Mouse (Mus musculus) liver, adult (tissue): ENCODE results near the gene Pcbp3.

Experiments used
- GATA4 ChIP-seq: IDR thresholded peaks from 2 replicates; pipeline ENCODE4 v1.6.1; 2014; ENCODE audit warnings: mild to moderate bottlenecking, low read length; ENCODE audit not compliant: insufficient replicate concordance

Pcbp3 gene

DNA sequence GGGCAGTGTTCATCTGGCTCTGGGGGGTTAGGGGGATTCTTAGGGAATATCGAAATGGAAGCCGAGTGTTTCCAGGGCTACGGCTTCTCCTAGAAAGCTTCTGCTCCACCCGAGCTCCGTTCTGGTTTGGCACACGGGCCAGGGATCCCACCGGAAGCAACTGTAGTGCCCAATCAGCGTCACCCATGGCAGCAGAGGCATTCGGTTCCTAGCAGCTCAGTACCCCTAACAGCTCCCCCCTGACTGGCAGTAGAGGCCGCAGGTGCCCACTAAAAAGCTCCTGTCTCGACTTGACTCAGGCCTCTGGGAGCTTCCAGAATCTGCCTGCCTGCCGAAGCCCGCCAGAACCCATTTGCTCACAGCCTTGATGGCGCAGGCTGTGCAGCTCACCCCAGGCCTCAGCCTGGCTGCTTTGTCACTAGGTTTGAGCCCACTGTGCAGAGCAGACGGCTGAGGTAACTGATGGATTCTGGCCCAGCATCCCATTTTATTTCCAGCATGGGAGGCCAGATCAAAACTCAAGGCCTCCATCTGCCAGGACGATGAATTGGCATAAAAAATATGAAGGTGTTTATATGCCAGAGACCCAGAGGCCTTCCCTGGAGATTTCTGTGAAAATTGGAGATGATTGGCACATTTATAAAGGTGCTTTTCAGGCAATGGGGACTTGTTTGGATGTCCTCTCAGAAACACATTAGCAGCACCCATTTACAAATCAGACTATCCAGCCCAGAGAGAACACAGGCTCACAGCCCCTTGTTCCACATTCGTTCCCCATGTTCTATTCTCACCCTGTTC lies 78.8 kb downstream of the Pcbp3 start:
- no peak for TF ChIP-seq GATA4

DNA sequence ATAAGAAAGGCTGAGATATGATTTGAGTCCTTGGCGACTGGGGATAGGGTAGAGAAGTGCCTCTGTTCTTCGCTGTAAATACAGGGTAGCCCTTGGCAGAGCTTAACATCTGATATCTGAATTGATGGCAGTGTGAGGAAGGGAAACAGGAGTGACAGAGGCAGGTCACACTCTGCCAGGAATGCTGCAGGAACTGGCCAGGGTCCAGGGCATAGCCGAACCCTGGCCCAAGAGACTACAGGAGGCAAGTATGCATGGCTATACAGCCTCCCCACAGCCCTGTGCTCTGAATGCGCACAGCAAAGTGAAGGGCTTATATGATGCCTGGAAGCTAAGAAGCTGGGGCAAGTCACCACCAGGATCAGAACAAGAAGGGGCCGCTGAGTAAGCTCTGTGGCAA lies 79.8 kb downstream of the Pcbp3 start:
- TF ChIP-seq GATA4, result no peak

DNA sequence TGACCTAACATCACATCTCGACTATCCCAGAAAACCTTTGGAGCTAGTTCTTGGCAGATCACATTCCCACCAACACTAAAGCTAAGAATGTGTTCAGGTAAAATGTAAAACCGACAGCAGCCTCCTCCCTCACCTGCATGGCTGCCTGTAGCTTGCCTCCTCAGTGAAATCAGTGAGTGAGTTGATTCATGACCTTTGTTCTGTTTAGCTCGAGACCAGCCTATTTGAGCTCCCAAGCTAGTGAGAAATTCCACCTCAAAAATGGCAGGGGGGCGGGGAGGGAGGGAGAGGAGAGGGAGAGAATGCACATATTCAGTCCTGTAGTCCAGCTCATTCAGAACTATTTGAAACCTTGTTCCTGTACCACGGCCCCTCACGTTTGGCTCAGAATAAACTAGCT lies 86.4 kb downstream of the Pcbp3 start:
- TF ChIP-seq GATA4, result no peak

DNA sequence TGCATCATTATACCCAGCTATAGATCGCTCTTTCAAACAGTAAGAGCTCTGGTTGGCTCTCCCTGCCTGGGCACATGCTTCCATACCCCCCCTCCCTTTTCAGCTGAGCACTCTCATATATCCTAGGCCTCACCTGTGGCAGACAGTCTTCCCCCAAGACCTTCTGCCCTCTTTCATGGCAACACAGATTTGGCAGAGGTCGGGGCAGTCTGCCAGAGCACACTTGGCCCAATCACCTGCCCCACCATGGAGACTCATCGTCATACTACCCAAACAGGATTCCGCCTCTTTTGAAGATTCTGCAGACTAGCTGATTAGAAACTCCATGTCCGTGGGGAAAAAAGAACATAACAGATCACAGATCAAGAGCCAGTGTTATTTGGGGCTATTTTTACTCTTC lies 86.8 kb downstream of the Pcbp3 start:
- no peak for TF ChIP-seq GATA4

DNA sequence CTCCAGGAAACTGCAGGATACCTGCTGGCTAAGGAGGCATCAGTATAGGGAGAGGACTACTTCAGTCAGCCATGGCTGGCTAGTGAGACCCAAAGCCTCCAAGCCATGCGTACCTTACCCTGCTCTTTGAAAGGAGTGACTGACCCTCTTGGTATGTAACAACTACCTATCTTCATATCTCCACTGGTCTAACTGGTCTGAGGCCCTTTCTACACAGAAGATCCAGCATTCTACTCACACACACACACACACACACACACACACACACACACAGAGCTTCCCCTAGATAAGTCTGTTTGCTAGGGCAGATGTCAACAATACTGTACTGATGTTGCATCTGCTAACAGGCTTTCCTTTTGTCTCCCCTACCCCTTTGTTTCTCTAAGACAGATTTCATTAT lies 87.3 kb downstream of the Pcbp3 start:
- no peak for TF ChIP-seq GATA4

DNA sequence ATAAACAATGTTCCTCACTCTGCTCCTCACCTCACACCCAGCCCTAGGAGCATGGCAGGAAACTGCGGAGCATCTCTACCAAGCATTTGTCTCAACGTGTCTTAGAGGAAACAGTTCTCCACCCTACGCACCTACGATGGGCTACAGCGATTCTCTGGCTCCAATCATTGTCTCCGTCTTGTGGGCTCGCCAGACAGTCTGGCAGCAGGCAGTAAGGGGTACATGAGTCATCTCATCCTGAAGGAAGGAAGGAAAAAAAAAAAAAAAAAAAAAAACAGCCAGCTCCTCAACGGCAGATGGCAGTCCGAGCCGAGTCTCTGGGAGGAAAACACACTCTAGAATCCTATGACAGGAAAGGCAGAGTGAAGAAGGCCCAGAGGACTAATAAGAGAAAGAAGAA lies 87.7 kb downstream of the Pcbp3 start:
- no peak for TF ChIP-seq GATA4

DNA sequence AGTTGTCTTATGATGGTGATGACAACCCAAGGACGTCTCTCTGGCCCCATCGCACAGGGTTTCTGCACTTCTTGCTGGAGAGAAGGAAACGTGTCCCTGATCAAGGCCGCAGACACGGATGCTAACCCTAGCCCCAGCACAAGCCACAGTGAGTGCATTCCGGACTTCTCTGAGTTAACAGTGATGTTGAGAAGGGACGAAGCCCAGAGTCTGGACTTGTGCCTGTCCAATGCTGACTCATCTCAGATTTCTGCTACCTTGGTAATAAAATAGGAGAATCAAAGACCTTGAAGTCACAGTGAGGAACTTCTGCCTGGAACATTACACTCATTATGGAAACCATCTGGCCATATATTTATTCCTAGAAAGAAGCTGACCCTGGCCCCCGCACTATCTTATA lies 89.0 kb downstream of the Pcbp3 start:
- TF ChIP-seq GATA4, result no peak

DNA sequence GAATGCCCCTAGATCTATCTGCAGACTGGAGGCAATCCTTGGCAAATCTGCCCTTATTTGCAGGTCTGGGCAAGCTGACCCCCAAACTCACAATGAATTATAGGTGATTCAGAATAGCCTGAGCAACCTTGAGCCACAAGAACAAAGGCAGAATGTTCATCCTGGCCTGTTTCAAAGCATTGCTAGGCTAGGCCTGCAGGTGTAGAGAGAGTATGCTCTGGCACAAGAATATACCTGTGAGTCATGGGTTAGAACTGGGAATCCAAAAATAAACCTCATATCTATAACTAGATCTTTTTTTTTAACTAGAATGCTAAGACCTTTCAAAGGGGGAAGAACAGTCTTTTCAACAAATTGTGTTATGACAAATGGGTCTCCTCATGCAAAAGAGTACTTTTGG lies 95.8 kb downstream of the Pcbp3 start:
- TF ChIP-seq GATA4, result no peak

DNA sequence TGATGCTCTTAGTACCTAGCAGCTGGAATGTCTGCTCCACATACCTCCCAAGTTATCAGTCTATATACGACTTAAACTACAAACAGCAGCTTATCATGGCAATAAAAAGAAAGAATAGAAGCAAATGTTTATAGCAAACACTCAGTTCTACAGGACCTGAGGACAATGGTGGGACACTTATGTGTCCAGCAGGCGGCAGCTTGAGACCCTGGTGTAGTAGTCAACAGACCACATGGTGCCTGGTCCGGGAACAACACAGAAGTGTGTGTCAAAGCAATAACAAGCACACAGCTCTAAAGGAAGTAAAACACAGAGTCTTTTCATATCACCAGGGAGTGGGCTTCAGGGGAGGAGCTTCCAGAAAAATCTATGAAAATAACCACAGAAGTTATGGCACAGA lies 100.7 kb downstream of the Pcbp3 start:
- no peak for TF ChIP-seq GATA4

DNA sequence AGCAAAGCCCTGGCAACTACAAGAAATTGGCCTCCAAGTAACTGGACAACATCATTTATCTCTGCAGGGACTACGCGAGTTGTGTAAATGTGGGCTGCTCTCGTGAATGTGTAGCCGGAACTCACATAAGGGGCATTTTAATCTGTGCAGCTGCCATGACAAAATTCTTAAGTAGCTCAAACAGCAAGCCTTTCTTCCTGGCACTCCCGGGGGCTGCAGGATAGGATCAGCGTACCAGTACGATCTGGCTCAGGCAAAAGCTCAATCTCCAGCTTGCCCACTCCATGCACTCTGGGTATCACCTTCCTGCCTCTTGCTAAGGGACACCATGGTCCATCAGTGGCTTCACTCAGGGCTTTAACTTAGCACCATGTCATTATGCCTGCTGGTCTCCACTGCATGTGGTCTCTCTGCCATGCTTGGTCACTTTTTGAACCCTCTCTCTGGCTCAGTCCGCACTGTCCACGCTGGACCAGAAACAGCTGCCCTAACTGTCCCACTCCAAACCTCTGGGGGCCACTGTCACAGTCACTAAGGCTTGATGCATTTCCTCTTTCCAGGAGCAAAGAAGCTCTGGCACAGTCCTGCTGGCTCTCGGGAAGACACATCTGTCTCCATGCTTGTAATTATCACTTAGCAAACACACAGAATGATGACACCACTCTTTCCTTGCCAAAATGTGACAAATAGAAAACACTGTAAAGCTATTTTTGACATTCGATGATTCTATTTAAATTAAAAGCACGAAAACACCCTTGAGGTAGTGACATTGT lies 102.1 kb downstream of the Pcbp3 start:
- TF ChIP-seq GATA4, result no peak

DNA sequence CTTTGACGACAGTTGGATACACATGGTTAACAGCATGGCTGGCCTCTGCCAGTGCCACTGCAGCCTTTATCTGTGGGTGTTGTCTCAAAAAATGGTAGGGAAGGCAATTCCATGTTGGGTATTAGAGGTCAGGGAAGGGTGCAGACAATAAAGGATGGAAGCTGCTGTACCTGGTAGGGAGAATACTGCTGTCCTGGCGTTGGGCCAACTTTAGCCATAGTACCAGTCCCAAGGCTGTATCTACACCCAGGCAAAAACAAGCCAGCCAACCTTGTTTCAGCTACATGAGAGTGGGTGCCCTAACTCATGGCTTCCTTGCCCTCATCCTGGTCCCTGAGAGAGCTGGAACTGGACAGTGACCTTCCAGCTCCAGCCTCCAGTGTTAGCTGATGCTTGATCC lies 103.8 kb downstream of the Pcbp3 start:
- TF ChIP-seq GATA4, result no peak

DNA sequence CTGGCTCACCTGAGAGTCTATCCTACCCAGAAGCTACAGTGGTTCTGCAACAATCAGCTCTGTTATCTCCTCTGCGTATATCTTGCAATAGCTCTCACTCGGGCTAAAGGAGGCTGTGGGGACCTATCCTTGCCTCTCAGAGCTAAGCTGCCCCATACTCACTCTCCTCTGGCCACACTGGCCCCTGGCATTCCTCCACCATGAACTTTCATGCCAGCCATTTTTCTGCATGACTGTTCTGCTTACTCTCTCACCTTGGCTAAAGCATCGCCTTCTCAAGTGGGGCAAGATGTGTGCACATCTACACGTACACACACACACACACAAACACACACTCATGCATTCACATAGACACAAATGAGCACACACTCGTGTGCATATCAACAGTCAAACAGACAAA lies 115.2 kb downstream of the Pcbp3 start:
- no peak for TF ChIP-seq GATA4

DNA sequence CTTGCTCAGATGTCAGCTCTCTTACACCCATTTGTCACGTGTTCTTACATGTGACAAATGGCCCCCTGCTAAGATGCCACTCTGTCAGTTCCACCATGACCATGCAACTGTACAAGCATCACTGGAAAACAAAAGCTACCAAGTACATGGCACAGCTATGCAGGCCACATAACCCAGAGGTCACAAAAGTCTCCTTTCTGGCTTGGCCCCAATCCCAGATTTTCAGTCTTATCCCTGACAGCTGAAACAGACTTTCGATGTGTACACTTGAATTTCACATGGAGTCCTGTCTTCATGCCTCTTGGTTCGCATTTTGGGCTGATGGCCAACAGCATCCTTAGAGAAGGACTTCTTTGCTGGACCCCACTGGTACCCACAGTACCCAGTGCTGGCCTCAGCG lies 116.8 kb downstream of the Pcbp3 start:
- no peak for TF ChIP-seq GATA4

DNA sequence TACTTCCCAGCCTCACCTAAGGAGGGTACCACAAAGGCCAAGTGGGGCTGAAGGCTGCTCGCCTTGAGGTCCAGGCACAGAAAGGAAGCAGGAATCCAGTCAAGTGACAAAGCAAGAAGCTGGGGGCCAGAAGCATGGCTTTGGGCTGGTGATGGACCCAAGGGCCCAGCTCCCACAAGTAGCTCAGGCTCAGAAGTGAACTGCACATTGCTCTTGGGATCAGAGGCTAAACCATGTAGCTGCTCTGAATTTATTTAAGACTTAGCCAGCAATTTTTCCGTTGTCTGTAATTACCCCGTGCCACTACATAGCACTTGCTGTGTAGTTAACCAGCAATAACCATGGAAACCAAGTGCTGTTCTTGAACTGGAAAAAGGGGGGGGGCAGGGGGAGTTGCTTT lies 117.3 kb downstream of the Pcbp3 start:
- no peak for TF ChIP-seq GATA4

DNA sequence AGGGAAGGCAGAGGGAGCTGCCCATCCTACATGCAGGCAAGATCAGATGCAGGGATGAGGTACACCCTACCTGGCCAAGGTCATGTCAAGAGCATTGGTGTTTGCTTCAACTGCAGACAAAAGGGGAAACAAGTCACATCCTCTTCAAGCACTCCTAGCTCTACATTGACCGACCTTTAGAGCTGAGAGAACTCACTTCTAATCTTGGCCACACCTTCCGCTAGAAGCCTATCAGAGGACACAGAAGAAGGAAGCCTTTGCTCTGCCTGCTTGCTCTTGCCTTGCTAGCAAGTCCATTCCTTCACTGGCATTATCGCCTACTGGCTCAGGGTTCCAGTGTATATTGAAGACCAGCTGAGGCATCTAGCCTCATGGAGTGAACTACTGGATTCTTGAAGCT lies 119.6 kb downstream of the Pcbp3 start:
- TF ChIP-seq GATA4, result no peak

DNA sequence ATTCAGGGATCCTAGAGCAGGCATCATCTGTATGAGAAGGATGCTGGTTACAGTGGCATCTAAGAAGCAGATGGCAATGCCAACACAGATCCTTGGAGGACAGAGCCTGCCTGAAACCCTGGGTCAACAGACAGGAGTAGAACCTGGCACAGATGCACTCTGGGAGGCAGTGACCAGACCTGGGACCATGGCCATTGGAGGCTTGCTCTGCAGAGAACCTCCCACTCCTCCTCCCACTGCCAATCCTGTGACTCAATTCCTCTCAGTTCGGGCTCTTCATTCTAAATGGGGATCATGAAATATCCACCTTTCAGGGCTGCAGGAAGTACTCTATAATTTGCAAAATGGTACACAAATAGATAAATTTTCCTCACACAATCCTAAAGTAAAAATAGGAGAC lies 120.5 kb downstream of the Pcbp3 start:
- no peak for TF ChIP-seq GATA4

DNA sequence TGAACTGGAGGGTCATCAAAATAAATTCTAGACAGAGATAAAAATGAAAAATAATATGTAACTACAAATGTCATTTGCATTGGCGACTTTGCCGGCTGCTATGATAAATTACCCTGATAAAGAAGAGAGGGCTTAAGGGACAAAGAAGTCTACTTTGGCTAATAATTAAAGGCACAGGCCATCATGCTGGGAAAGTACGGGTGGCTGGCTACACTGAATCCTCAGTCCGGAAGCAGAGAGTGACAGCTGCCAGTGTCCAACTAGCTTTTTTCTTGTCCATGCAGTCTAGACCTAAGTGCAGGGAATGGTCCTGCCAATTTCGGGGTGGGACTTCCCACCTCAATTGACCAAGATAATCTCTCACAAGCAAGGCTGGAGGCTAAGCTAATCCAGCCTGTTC lies 121.1 kb downstream of the Pcbp3 start:
- TF ChIP-seq GATA4, result no peak
